Mouse (Mus musculus): ENCODE data around the gene Tmem150a. TPM values are rescaled to one million over a fixed set of nuclear protein-coding genes. Genes with fewer than 3 reads are reported as not detected.

The Tmem150a gene
- polyA plus RNA-seq, 2 experiments = 39.0 to 43.6 TPM

DNA sequence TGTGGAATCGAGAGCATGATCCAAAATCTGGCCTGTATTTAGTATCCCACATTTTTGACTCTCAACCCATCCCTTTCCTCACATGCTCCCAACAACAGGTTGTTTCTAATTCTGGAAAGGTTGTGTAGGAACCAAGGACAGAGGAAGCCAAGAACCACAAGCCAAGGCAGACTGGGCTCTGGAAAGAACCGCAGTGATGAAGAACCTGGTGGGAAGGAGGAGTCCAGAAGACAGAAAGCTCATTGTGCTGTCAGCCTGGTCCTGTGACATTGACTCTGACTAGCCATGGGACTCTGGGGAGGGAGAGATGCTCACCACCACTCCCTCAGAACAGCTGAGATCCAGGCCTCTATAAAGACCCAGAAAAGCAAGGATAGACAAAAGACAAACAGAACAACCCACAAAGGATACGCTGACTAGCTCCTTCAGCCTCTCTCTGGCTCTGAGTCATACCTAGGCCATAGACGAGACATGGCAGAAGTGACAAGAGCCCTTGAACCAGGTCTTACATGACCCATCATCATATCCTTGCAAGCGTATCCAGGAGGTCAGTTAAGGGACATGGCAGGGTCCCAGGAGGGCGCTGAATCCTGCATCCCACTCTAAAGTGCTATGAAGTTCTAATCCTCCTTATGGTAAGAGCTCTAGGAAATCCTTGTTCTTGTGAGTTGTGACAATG is 28.0 kb downstream of the Tmem150a start:
- DNase-seq (ENCODE audit: low read depth in 3 of 3, low spot score in 3 of 3) = no peak
- TF ChIP-seq CTCF (IDR thresholded peaks at IDR 0.05; ENCODE audit: low read depth) (no peak), EP300 (IDR thresholded peaks at IDR 0.05; ENCODE audit: low read depth) (no peak)
- ATAC-seq (ENCODE audit: insufficient read depth) = 0 out of 2 replicates have a peak, but pooled peaks have one; percentile 12
- peak overlapping the region; percentile 93 for H3K27ac ChIP-seq
- H3K4me3 ChIP-seq (ENCODE audit: insufficient read depth in 1 of 2, low read depth in 2 of 2, low read length in 2 of 2) = peak overlapping the region in 1 of 2 experiments; percentile 25; a peak in 2 of 4 replicates
- H3K9me3 ChIP-seq (ENCODE audit: control insufficient read depth, low read length) = no peaks in the 10 kb centered on the region
- H3K27me3 ChIP-seq (ENCODE audit: control insufficient read depth, insufficient read depth, low read length) = no peaks in the 10 kb centered on the region
- H3K9ac ChIP-seq (replicated peaks) = peak overlapping the region; percentile 55
- WGBS (ENCODE audit: insufficient replicate concordance) = 54% methylated on average over 6 of the region's 6 CpGs
- H3K4me2 ChIP-seq (ENCODE audit: low read depth) = peak overlapping the region; percentile 59
- H3K4me1 ChIP-seq (replicated peaks; ENCODE audit: control insufficient read depth in 2 of 2, insufficient read depth in 2 of 2, low read length in 1 of 2) = peaks cover 65 to 72% of the 10 kb centered on the region in 2 experiments
- H3K36me3 ChIP-seq (replicated peaks; ENCODE audit: control insufficient read depth, insufficient read depth, low read depth) = peaks cover 27% of the 10 kb centered on the region

DNA sequence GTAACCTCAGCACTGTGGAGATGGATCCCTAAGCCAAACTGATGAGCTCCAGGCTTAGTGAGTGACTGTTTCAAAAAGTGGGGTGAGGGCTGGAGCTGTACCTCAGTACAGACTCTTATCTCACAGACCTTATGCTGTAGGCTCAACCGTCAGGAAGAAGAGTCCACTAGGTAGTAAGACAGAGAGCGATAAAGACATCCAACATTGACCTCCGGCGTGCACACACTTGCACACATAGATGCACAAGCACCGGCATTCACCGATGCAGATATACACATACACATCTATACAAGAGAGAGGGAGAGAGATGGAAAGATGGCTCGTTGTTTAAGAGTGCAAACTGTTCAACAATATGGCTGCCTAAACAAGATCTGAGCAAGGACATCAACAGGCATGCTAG is 28.7 kb downstream of the Tmem150a start:
- Histone ChIP-seq H3K36me3 (replicated peaks; ENCODE audit: control insufficient read depth, insufficient read depth, low read depth) (peaks cover 32% of the 10 kb centered on the region), H3K27ac (peak overlapping the region; percentile 93), H3K4me2 (ENCODE audit: low read depth) (peak overlapping the region; percentile 59), H3K27me3 (ENCODE audit: control insufficient read depth, insufficient read depth, low read length) (no peaks in the 10 kb centered on the region), H3K4me1 (replicated peaks; ENCODE audit: control insufficient read depth in 2 of 2, insufficient read depth in 2 of 2, low read length in 1 of 2) (peaks cover 64 to 75% of the 10 kb centered on the region in 2 experiments), H3K9me3 (ENCODE audit: control insufficient read depth, low read length) (no peaks in the 10 kb centered on the region), H3K9ac (replicated peaks) (peak overlapping the region; percentile 55), H3K4me3 (ENCODE audit: insufficient read depth in 1 of 2, low read depth in 2 of 2, low read length in 2 of 2) (peak overlapping the region in 1 of 2 experiments; percentile 25; a peak in 2 of 4 replicates)
- TF ChIP-seq EP300 (IDR thresholded peaks at IDR 0.05; ENCODE audit: low read depth) (peak; percentile 98), CTCF (IDR thresholded peaks at IDR 0.05; ENCODE audit: low read depth) (no peak)
- peak; percentile 79 for ATAC-seq (ENCODE audit: insufficient read depth)
- DNase-seq (ENCODE audit: low read depth in 3 of 3, low spot score in 3 of 3) = peak; percentile 67 to 76 (median 70)
- WGBS (ENCODE audit: insufficient replicate concordance) = 8% methylated on average over 7 of the region's 7 CpGs

DNA sequence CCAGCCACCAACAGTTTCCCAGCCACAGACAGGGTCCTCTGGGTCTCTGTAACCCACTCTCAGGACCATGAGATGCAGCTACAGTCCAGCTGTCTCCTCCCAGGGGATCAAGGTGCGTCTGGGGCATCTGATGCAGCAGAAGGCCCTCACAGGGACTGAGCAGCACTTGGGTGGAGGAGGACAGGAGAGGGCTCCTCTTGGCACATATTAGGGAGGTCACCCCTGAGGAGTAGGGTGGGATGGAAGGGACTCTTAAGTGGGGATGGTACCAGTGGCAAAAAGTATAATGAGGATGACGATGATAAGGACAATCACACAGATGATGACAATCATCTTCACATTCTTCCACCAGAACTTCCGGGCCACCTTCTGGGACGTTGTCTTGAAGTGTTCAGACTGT is 30.0 kb downstream of the Tmem150a start:
- 22% methylated on average over 4 of the region's 4 CpGs for WGBS (ENCODE audit: insufficient replicate concordance)
- Histone ChIP-seq H3K4me2 (ENCODE audit: low read depth) (no peak overlapping the region), H3K9me3 (ENCODE audit: control insufficient read depth, low read length) (no peaks in the 10 kb centered on the region), H3K4me1 (replicated peaks; ENCODE audit: control insufficient read depth in 2 of 2, insufficient read depth in 2 of 2, low read length in 1 of 2) (peaks cover 62 to 73% of the 10 kb centered on the region in 2 experiments), H3K36me3 (replicated peaks; ENCODE audit: control insufficient read depth, insufficient read depth, low read depth) (peaks cover 33% of the 10 kb centered on the region), H3K27me3 (ENCODE audit: control insufficient read depth, insufficient read depth, low read length) (no peaks in the 10 kb centered on the region), H3K9ac (replicated peaks) (no peak overlapping the region), H3K4me3 (ENCODE audit: insufficient read depth in 1 of 2, low read depth in 2 of 2, low read length in 2 of 2) (no peak overlapping the region), H3K27ac (peak overlapping the region; percentile 93)
- no peak for TF ChIP-seq CTCF (IDR thresholded peaks at IDR 0.05; ENCODE audit: low read depth)
- TF ChIP-seq EP300 (IDR thresholded peaks at IDR 0.05; ENCODE audit: low read depth) = peak; percentile 39; the same call in 1 of the 2 replicates
- DNase-seq (ENCODE audit: low read depth in 3 of 3, low spot score in 3 of 3) (no peak), ATAC-seq (ENCODE audit: insufficient read depth) (no peak)

DNA sequence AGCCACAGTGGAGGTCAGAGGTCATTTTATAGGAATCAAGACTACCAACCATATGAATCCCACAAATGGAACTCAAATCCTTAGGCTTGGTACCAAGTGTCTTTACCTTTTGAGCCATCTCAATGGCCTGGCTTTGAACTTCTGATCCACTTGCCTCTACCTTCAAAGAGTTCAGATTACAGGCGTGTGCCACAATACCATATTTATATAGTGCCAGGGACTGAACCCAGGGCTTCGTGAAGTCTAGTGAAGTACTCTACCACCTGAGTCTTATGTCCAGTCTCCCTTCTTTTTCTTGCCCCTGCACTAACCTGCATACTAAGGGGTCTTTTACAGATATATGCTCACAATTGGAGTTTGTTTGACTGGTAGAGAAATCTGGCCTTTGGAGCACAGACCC is 31.3 kb downstream of the Tmem150a start:
- H3K9me3 ChIP-seq (ENCODE audit: control insufficient read depth, low read length) = no peaks in the 10 kb centered on the region
- H3K27ac ChIP-seq = peak overlapping the region; percentile 93
- H3K27me3 ChIP-seq (ENCODE audit: control insufficient read depth, insufficient read depth, low read length) = no peaks in the 10 kb centered on the region
- peaks cover 55 to 70% of the 10 kb centered on the region in 2 experiments for H3K4me1 ChIP-seq (replicated peaks; ENCODE audit: control insufficient read depth in 2 of 2, insufficient read depth in 2 of 2, low read length in 1 of 2)
- no peak for TF ChIP-seq EP300 (IDR thresholded peaks at IDR 0.05; ENCODE audit: low read depth)
- no peak for TF ChIP-seq CTCF (IDR thresholded peaks at IDR 0.05; ENCODE audit: low read depth)
- ATAC-seq (ENCODE audit: insufficient read depth) = no peak
- peak overlapping the region; percentile 16 for H3K4me2 ChIP-seq (ENCODE audit: low read depth)
- no peak overlapping the region for H3K4me3 ChIP-seq (ENCODE audit: insufficient read depth in 1 of 2, low read depth in 2 of 2, low read length in 2 of 2)
- no peak for DNase-seq (ENCODE audit: low read depth in 3 of 3, low spot score in 3 of 3)
- H3K36me3 ChIP-seq (replicated peaks; ENCODE audit: control insufficient read depth, insufficient read depth, low read depth) = peaks cover 33% of the 10 kb centered on the region
- no peak overlapping the region for H3K9ac ChIP-seq (replicated peaks)
- 84% methylated on average over 2 of the region's 2 CpGs for WGBS (ENCODE audit: insufficient replicate concordance)

DNA sequence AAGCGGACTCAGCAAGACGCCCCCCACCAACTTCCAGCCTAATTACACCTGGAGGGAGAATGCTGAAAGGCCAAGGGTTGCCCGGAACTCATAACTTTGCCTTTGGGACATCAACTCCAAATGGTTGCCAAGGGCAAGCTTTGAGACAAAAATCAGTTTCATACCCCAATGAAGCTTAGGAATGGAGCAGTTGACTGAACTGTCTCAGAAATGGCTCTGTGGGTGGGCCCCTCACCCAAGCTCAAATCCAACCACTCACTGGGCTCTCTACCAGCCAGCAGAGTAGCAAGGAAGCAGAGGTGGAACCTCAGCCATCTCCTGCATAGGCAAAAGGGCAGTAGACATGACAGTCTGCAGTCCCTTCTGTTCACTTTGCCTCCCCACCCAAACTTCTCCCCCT is 32.6 kb downstream of the Tmem150a start:
- WGBS (ENCODE audit: insufficient replicate concordance) = 72% methylated on average over 3 of the region's 3 CpGs
- Histone ChIP-seq H3K4me1 (replicated peaks; ENCODE audit: control insufficient read depth in 2 of 2, insufficient read depth in 2 of 2, low read length in 1 of 2) (peaks cover 57 to 67% of the 10 kb centered on the region in 2 experiments), H3K27me3 (ENCODE audit: control insufficient read depth, insufficient read depth, low read length) (no peaks in the 10 kb centered on the region), H3K4me3 (ENCODE audit: insufficient read depth in 1 of 2, low read depth in 2 of 2, low read length in 2 of 2) (peak overlapping the region; percentile 91 to 97), H3K27ac (peak overlapping the region; percentile 99), H3K36me3 (replicated peaks; ENCODE audit: control insufficient read depth, insufficient read depth, low read depth) (peaks cover 33% of the 10 kb centered on the region), H3K9me3 (ENCODE audit: control insufficient read depth, low read length) (no peaks in the 10 kb centered on the region), H3K4me2 (ENCODE audit: low read depth) (peak overlapping the region; percentile 79), H3K9ac (replicated peaks) (peak overlapping the region; percentile 99)
- DNase-seq (ENCODE audit: low read depth in 3 of 3, low spot score in 3 of 3) (no peak), ATAC-seq (ENCODE audit: insufficient read depth) (no peak)
- TF ChIP-seq EP300 (IDR thresholded peaks at IDR 0.05; ENCODE audit: low read depth) (no peak), CTCF (IDR thresholded peaks at IDR 0.05; ENCODE audit: low read depth) (no peak)

All from liver, embryonic 14.5 days (tissue).